Mouse (Mus musculus) adipose tissue, adult 10 weeks (tissue): ENCODE measurements around the gene Dlk2. TPM values are rescaled to one million over a fixed set of nuclear protein-coding genes. Genes with fewer than 3 reads are reported as not detected.

Experiments
- polyA plus RNA-seq: library from polyadenylated mRNA; stranded (reverse); fragments of 350-450 nt; fragmentation: Illumina TruSeq; extraction: RNeasy Lipid Tissue Mini Kit (QIAGEN cat#74804); gene quantifications from one replicate; pipeline ENCODE4 v1.2.3, GENCODE M21; 2014; ENCODE audit warnings: low read depth, low replicate concordance

The Dlk2 gene
- polyA plus RNA-seq: 2.8 TPM

DNA sequence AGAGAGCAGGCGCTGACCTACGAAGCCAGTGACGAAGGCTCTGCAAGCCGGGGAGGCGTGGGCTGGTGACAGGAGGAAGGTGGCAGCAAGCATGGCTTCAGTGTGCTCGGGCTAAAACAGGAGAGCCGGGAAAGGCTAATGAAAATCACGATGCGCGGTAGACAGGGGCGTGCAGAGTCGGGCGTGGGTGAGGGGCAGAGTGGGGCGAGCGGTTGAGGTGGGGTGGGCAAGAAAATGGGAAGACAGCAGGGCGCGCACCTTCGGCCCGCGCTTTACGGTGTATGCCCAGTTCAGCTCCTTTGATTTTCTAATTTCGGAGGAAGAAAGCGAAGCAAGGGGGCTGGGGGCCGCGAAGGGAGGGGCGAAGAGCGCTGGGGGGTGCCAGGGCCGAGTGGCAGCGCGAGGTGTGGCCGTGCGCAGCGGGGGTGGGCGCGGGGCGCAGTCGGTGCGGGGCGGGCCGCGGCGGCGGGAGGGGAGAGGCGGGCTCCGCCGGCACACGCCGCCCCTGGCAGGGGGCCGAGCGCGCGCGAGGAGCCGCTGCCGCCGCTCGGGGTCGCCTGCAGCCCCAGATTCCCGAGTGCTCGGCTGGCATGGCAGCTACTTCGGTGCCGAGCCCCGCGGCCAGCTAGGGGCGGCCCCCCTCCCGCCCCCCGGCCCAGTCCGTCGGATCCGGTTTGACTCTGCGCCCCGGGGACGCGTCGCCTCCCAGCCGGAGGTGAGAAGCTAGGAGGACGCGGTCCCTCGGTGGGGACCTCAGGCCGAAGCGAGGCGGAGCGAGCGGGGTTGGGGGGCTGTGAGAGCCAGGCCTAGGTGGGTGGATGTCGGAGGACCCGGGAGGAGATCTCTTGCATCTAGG lies at the start of gene Dlk2:
TSS of gene Dlk2 (plus strand) at position 58 of the 856 bp plus-strand sequence.

DNA sequence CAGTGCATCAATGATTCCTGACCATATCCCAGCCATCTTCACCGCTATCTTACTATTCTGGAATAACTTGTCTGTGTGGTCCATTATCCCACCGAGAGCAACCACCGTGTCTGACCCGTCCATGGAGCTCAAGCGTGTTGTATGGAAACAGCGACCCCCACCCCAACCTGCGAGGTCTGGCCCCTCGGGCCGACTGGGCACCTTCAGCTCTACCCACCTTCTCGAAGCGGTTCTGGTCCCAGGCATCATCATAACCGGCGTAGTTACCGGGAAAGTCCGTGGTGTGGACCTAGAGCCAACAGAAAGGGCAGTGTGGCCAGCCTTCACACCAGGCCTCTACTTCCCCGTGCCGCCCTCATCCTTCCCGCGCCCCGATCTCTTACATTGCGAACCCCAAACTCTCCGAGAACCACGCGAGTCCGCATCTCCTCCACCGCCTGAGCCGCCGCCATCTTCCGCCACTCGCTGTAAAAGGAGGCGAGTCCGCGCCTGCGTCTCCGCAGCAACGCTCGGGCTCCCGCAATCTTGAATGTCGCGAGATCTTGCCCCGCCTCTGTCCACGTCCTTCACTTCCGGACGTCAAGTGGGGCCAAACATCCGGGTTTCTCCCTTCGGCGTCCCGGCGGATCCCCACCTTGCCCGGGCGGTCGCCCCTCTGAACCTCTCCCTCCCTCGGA lies 49.6 kb upstream of the Dlk2 start, which contains the start of the genes Polr1c and Yipf3:
TSS of gene Polr1c (minus strand) at position 543 of the 677 bp plus-strand sequence.
TSS of gene Yipf3 (plus strand) at position 569 of the 677 bp plus-strand sequence.

DNA sequence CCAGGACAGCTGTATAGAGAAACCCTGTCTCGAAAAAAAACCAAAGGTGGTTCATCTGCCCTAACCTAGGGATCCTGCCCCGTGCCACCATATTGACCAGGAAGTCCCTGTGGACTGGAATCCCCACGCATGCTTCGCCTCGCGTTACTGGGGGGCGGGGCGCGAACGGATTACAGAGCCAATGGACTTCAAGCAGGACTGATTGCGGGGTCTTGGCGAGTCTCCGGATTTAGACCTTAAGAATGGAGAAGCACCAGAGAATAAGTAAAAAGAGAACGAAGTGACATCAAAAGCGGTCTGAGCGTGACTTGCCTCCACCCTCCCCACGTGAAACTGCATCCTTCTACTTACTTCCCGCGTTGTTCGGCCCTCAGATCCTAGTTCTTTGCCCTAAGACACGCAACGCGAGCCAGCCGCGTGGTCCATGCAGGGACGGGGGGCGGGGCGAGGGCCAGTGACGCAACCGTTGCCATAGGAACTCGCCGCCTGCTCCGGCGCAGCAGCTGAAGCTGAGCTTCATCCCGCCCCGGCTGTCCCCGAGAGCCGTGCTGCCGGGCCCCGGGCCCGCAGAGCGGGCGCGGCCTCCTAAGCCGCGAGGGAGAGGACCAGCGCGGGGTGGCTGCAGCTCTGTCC lies 43.7 kb upstream of the Dlk2 start, which contains the start of gene Lrrc73:
TSS of gene Lrrc73 (plus strand) at position 80 of the 633 bp plus-strand sequence.

DNA sequence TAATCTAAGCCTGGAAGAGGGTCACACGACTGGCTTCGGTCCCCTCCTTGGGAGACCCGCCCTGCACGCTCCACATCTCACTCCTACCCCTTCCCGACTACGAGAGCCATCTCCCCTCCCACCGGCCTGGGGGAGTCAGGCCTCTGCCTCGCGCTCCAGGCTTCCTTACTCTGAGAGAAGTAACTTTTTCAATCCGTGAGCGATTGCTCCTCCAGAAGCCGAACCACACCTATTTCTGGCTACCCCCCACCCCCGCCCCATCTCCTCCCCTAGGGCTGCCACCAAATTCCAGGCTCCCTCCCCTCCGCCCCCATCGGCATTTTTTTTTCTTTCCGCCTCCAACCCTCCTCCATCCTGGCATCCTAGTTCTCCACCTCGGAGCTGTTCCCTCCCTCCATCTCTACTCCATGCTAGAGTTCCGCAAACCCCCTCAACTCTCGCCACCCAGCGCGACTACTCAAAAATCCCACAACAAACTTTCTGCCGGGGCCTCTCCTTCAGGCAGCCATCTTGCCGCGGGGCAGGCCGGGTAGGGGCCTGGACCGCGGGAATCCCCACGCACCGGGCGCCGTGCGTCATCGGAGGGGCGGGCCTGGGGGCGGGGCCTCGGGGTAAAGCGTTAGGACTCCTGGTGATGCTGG lies 14.6 kb upstream of the Dlk2 start, which contains the start of gene Tjap1:
TSS of gene Tjap1 (minus strand) at position 544 of the 641 bp plus-strand sequence.

DNA sequence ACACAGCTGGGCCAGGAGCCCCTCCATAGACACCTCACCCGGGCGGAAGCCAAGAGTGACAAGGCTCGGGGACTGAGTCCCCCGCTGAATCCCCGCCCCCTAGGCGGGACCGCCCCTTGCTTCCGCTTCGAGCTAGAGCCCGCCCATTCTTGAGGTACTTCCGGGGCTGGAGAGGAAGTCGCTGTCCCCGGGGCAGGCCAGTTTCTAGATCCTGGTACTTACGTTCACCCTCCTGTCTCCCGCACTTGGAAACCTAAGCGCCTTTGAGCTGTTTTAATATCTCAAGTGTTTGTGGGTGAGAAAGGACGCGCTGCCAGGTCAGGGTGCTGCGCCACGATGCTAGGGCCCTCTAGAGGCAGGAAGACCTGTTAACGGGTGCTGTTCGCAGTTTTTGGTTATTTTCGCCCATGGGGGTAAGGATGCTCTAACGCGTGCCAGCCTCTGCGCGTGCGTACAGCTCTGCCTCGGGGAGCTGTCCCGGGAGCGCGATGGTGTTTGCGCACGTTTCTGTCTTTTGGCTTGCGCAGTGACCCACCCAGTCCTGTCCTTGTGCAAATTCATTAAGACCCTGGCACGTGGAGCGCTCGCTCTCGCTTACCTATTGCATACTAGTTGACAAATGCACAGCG lies 30.8 kb downstream of the Dlk2 start, which contains the start of gene Abcc10:
TSS of gene Abcc10 (minus strand) at position 447 of the 629 bp plus-strand sequence.

Other genes with a start within 250 kb of the Dlk2 start
- gene Mrps18a, start 186.4 kb upstream of the Dlk2 start, polyA plus RNA-seq: 58.4 TPM
- 9.6 TPM for gene Rsph9, start 153.2 kb upstream of the Dlk2 start, polyA plus RNA-seq
- gene Mad2l1bp, start 143.9 kb upstream of the Dlk2 start, polyA plus RNA-seq: 16.1 TPM
- gene Gtpbp2, start 136.4 kb upstream of the Dlk2 start, polyA plus RNA-seq: 84.3 TPM
- gene Polh, start 94.8 kb upstream of the Dlk2 start, polyA plus RNA-seq: 7.0 TPM
- 38.0 TPM for gene Xpo5, start 94.6 kb upstream of the Dlk2 start, polyA plus RNA-seq
- gene Polr1c, start 49.4 kb upstream of the Dlk2 start, polyA plus RNA-seq: 43.5 TPM
- gene Yipf3, start 49.3 kb upstream of the Dlk2 start, polyA plus RNA-seq: 74.0 TPM
- gene Lrrc73, start 43.9 kb upstream of the Dlk2 start, polyA plus RNA-seq: 2.0 TPM
- 23.2 TPM for gene Tjap1, start 14.4 kb upstream of the Dlk2 start, polyA plus RNA-seq
- 6.6 TPM for gene Abcc10, start 30.9 kb downstream of the Dlk2 start, polyA plus RNA-seq
- 18.1 TPM for gene Zfp318, start 86.3 kb downstream of the Dlk2 start, polyA plus RNA-seq
- 1.2 TPM for gene Crip3, start 131.5 kb downstream of the Dlk2 start, polyA plus RNA-seq
- not detected for gene Slc22a7, start 141.0 kb downstream of the Dlk2 start, polyA plus RNA-seq
- gene Ttbk1, start 190.3 kb downstream of the Dlk2 start, polyA plus RNA-seq: 2.0 TPM
- gene Dnph1, start 199.3 kb downstream of the Dlk2 start, polyA plus RNA-seq: 4.1 TPM
- gene Cul9, start 249.0 kb downstream of the Dlk2 start, polyA plus RNA-seq: 19.3 TPM